Mouse (Mus musculus): ENCODE measurements around the gene Vps37b. TPM values are rescaled to one million over a fixed set of nuclear protein-coding genes. Genes with fewer than 3 reads are reported as not detected.

Gene Vps37b
- total RNA-seq, 4 experiments from 2014 or later, result 35.9 to 39.4 (median 36.6) TPM

- DNase-seq (ENCODE audit: low spot score in 2 of 2), result no peak
Observed at GRCm38 (mm10) chr5:124003375-124003774, 28.7 kb downstream of the Vps37b start.

- peak; percentile 62 to 67 for DNase-seq (ENCODE audit: low spot score in 2 of 2)
Observed at GRCm38 (mm10) chr5:124002876-124003275, 29.2 kb downstream of the Vps37b start.

DNA sequence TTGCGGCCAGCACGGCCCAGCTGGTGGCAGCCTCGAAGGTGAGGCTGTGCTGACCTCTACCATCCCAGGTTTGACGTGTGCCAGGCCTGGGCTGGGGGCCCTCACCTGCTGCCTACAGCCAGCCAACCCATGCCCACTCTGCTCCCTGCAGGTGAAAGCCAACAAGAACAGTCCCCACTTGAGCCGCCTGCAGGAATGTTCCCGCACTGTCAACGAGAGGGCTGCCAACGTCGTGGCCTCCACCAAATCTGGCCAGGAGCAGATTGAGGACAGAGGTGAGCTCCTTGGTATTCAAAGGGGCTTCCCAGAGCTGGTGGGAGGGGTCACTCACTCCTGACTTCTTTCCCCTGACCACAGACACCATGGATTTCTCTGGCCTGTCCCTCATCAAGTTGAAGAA lies 30.8 kb downstream of the Vps37b start:
- no peak for DNase-seq (ENCODE audit: low spot score in 2 of 2)

DNA sequence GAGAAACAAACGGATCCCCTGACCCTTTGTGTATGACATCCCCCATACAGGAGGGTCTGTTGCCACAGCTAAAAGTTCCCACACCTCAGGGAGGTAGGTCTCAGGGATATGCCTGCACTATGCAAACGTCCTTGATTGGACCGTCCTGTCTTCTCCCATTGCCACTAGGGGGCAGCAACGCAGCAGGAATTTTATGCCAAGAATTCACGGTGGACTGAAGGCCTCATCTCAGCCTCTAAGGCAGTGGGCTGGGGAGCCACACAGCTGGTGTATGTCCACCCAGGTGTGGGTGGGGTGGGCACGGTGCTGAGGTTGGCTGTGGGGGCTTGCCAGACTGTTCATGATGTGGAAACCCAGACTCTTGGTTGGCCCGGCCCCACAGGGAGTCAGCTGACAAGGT lies 31.2 kb downstream of the Vps37b start:
- DNase-seq (ENCODE audit: low spot score in 2 of 2), result peak; percentile 84 to 95

- DNase-seq (ENCODE audit: low spot score in 2 of 2), result no peak
Observed at GRCm38 (mm10) chr5:123998370-123998769, 33.7 kb downstream of the Vps37b start.

DNA sequence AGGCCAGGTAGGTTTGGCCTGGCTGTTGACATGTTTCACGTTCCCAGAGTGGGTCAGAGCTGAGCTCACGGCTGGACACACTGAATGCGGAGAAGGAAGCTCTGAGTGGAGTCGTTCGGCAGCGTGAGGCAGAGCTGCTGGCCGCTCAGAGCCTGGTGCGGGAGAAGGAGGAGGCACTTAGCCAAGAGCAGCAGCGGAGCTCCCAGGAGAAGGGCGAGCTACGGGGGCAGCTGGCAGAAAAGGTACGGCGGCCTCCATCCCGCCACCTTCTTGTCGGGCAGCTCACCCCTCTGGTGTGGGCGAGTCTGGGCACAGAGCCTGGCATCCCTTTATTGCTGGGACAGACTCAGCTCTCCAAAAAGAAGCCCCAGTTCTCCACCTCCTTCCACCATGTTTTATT lies 34.3 kb downstream of the Vps37b start:
- DNase-seq (ENCODE audit: low spot score in 2 of 2), result no peak

- DNase-seq (ENCODE audit: low spot score in 2 of 2), result no peak
Observed at GRCm38 (mm10) chr5:123997211-123997751, 34.8 kb downstream of the Vps37b start.

DNA sequence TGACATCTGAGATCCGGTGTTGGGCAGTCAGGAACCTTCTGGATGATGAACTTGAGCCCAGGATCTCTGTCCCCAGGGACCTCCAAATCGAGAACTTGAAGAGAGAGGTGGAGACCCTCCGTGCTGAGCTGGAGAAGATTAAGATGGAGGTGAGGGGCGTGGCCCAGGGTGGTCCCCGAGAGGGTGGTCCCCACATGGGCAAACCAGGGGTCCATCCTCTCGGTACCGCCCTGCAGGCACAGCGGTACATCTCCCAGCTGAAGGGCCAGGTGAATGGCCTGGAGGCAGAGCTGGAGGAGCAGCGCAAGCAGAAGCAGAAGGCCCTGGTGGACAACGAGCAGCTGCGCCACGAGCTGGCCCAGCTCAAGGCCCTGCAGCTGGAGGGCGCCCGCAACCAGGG lies 35.4 kb downstream of the Vps37b start:
- no peak for DNase-seq (ENCODE audit: low spot score in 2 of 2)

DNA sequence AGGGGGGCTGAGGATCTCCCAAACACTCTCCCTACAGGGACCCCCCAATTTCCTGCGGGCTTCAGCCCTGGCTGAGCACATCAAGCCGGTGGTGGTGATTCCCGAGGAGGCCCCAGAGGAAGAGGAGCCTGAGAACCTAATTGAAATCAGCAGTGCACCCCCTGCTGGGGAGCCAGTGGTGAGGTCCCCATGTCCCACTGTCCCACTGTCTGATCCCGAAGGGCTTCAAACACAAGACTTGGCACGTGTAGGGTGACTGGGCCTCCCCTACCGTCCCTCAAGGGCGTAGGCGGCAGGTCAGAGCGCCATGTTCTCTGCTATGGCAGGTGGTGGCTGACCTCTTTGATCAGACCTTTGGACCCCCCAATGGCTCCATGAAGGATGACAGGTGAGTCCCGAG lies 35.9 kb downstream of the Vps37b start:
- DNase-seq (ENCODE audit: low spot score in 2 of 2), result no peak

DNA sequence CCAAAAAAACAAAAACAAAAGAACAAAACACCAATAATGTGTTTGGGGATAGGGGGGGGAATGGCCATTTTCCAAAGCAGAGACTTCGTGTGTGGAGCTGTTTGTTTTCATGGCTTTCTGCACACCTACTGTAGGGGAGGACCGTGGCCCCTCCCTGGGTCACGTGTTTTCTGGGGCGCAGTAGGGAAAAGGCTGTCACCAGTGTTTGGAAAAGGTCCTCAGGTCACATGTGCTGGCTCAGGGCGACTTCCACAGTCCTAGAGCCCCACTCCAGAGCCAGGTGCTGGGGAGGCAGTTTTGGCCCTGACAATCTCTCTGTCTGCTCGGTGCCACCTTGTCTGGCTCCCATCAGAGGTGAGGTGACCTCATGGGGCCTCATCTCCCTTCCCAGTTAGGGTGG lies 36.7 kb downstream of the Vps37b start:
- no peak for DNase-seq (ENCODE audit: low spot score in 2 of 2)

GRCm38 (mm10) chr5:123994468-123994867 lies 37.6 kb downstream of the Vps37b start:
- DNase-seq (ENCODE audit: low spot score in 2 of 2), result no peak

DNA sequence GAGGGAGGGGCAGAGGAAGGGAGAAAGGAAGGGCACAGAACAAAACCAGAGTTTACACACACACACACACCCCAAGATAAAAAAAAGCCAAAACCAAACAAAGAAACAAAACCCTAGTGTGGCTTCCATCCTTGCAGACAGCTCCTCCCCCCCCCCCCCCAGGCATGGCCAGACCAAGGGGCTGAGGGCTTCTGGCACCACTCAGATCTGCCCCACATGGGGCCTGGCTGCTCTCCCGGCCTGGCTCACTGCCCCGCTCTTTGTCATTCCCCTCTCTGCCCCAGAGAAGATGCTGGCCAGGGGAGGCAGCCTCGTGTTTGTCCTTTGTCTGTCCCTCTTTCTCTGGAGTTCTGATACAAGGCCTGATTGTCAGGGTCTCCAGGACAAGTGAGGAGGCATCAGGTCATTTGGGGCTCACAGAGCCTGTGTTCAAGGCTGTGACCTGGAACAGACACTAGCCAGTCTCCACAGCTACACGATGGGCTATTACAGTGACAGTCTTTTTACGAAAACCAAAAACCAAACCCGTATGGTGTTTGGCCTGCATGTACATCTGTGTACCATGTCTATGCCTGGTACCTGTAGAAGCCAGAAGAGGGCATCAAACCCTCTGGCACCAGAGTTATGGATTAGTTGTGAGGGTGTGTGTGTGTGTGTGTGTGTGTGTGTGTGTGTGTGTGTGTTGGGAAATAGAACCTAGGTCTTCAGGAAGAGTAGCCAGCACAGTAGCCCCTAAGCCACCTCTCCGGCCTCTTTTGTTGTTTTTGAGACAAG lies 38.6 kb downstream of the Vps37b start:
- peak; percentile 88 to 89 for DNase-seq (ENCODE audit: low spot score in 2 of 2)

DNA sequence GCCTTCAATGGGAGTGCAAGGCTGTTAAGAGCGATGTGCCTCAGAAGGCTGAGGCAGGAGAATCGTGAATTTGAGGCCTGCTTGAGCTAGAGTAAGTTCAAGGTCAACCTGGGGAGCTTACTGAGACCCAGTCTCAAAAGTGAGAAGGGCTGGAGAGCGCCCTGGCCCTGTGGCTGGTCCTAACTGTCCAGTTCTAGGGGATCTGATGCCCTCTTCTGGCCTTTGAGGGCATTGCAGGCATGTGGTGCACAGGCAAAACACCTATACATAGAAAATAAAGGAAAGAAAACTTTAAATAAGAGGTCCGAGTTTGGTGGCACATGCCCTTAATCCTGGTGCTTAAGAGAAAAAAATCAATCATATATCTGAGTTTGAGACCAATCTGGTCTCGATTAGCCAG lies 39.3 kb downstream of the Vps37b start:
- peak; percentile 75 to 91 for DNase-seq (ENCODE audit: low spot score in 2 of 2)

GRCm38 (mm10) chr5:123992193-123992637 lies 39.9 kb downstream of the Vps37b start:
- no peak for DNase-seq (ENCODE audit: low spot score in 2 of 2)

GRCm38 (mm10) chr5:123991321-123991720 lies 40.7 kb downstream of the Vps37b start:
- DNase-seq (ENCODE audit: low spot score in 2 of 2), result no peak

- no peak for DNase-seq (ENCODE audit: low spot score in 2 of 2)
Observed at GRCm38 (mm10) chr5:123989941-123990885, 41.9 kb downstream of the Vps37b start.

- DNase-seq (ENCODE audit: low spot score in 2 of 2), result no peak
Observed at GRCm38 (mm10) chr5:123987511-123987910, 44.6 kb downstream of the Vps37b start.

- DNase-seq (ENCODE audit: low spot score in 2 of 2), result no peak
Observed at GRCm38 (mm10) chr5:123986925-123987324, 45.1 kb downstream of the Vps37b start.

GRCm38 (mm10) chr5:123985434-123985833 lies 46.6 kb downstream of the Vps37b start:
- no peak for DNase-seq (ENCODE audit: low spot score in 2 of 2)

DNA sequence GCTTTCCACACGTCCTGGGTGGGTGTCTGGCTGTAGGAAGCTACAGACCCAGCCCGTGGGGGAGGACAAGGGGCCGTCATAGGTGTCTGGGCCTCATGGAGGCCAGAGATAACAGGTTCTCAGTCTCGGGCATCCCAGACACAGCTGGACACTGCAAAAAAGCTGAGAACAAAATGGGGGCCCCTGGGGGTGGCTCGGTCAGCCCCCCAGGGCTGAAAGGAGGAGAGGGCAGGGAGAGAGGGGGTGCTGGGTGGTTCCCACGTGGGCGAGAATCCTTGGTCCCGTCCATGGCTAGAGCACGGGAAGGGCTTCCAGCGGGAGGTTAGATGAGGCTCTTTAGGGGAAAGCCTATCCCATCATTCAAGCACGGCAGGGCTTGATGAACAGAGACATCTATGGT lies 49.2 kb downstream of the Vps37b start:
- peak in 1 of 2 experiments; percentile 2 for DNase-seq (ENCODE audit: low spot score in 2 of 2)

- DNase-seq (ENCODE audit: low spot score in 2 of 2), result no peak
Observed at GRCm38 (mm10) chr5:123981250-123981554, 50.9 kb downstream of the Vps37b start.

Data from layer of hippocampus, adult 8-10 months (tissue).